Mouse (Mus musculus): ENCODE measurements at regions not wholly inside any gene's neighbourhood (a gene's known extent, or its start where the extent isn't known, plus 50 kb on each side); places are given as distances from the start of the nearest gene placed in this dataset.

GRCm38 (mm10) chr13:44292476-44293056 lies 436.7 kb upstream of the Jarid2 start:
- TF ChIP-seq POLR2A (IDR thresholded peaks at IDR 0.05; ENCODE audit: borderline replicate concordance, extremely low read depth, low read depth, low read length) (no peak), CTCF (IDR thresholded peaks at IDR 0.05; ENCODE audit: insufficient read depth, low read length) (no peak)

All from lung, adult 2 months (tissue).